Mouse (Mus musculus) layer of hippocampus, adult 8-10 months (tissue): ENCODE results near the gene Akr1b7. TPM values are rescaled to one million over a fixed set of nuclear protein-coding genes. Genes with fewer than 3 reads are reported as not detected.

ENCODE experiments used
- DNase-seq, 2 experiments: peaks; one replicate each; pipeline ENCODE4 v3.0.0; 2022; ENCODE audit warnings: low spot score in 2 of 2
- total RNA-seq, 4 experiments: library from RNA; stranded (reverse); gene quantifications; 2 replicates each; pipeline ENCODE4 v1.2.4; 2022

Gene Akr1b7
- total RNA-seq, 4 experiments from 2014 or later = 0.50 to 1.3 (median 1.1) TPM; not detected in 1

DNA sequence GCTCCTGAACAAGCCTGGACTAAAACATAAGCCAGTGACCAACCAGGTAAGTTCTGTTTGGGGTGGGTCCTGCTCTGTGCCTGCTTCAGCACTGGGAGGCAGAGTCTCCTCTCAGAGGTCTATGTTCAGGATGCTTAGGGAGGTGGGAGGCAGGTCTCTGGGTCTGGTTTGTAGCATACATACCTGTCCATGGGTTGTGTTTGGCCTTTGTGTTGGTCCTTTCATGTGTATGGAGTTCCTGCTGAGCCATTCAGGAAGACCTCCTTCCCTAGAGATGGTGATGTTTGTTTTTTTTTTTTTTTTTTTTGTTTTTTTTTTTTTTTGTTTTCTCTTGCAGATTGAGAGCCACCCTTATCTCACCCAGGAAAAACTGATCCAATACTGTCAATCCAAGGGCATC, 6.9 kb downstream of the Akr1b7 start:
- DNase-seq = no peak

DNA sequence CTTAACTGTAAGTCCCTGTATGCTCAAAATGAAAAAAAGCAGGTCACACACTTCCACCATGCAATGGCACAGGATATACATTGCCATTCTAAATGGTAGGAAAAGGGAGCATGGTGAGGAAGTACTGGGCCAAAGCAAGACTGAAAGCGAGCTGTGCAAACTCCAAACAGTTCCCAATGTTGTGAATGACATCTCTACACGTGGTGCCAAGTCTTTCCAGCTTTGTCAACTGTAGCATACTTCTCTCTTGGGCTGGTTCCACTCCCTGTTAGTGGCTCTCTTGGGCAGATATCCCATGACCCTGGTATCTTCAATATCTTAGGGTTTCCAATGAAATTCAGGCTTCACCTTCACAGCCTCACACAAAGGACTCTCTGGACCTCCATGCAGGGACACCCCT, 26.9 kb downstream of the Akr1b7 start:
- DNase-seq = no peak

DNA sequence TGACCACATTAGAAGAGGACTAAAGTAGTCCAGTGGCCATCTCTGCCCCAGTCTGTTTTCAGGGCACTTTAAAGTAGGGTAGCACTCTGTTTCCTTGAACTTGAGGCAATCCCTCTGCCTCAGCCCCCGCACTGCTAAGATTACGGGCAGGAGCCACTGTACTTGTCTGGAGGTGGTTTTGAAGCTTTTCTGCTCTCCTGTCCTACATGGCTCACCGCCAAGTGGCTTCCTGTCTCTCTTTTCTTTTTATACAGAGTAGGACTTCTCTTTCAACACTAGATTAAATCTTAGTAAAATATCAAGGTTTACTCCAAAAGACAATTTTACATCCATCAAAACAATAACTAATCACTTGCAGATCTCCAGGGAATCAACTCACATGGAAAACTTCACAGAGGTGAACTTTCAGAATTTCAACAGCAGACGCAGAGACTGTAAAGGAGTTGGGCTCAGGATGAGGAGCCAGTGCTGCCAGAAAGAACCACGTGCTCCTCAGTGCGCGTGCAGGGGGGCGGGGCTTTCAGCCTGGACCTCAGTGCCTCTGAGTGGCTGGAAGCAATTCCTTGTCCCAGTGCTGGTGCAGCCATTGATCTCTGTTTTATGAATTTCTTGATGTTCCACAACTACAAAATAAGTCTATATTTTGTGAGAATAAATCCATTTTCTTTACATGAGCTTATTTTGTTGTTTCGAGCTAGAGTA, 29.6 kb downstream of the Akr1b7 start:
- DNase-seq = no peak

DNA sequence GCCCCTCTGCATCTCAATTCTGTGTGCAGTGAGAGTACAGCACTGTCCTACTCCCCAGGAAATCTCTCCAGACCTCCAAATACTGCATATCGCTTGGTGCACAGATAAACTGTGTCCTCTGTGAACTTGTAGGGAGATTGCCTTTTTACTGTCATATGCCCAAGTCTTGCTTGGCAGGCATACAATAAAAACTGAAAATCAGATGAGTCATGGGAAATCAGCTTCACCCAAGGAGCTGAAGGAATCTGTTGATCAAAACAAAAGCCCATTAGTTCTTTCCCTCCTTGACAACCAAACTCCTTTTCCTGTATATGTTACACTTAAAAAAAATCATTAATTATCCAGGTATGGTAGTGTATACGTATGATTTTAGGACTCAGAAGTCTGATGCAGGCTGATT, 31.7 kb downstream of the Akr1b7 start:
- no peak for DNase-seq

DNA sequence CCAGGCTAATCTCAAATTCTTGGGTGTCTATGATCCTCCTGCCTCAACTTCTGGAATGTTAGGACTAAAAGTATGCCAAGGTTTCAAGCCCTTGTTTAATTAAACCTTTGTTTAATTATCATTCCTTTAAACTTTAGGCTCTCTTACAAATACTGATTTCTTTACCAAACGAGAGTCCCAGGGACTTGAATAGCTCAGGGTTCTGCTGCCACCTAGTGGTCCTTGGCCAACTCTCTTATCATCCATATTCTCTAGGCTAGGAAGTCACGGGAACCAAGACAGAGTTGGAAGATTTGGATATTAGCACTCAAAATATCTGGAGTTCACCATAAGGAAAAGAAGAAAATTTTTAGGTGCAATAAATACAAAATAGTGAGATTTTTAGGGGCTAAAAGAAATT, 35.8 kb downstream of the Akr1b7 start:
- peak; percentile 50 to 80 for DNase-seq

DNA sequence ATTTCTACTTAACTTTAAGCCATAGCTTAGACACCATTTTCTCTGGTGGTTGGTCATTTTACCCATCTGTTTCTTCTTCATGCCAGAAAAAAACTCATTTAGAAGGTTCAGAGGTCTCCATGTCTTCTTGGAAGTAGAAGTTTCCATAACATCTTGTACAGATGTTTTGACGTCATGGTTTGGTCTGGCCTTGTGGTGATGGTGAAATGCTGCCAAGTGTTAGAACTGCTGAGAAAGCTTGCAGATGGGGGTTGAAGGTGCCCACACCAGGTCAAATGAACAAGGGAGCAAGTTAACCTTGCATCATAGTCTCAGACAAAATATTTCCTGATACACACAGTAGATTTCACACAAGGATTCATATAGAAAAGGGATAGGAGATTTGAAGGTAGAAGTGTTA, 36.6 kb downstream of the Akr1b7 start:
- no peak for DNase-seq

DNA sequence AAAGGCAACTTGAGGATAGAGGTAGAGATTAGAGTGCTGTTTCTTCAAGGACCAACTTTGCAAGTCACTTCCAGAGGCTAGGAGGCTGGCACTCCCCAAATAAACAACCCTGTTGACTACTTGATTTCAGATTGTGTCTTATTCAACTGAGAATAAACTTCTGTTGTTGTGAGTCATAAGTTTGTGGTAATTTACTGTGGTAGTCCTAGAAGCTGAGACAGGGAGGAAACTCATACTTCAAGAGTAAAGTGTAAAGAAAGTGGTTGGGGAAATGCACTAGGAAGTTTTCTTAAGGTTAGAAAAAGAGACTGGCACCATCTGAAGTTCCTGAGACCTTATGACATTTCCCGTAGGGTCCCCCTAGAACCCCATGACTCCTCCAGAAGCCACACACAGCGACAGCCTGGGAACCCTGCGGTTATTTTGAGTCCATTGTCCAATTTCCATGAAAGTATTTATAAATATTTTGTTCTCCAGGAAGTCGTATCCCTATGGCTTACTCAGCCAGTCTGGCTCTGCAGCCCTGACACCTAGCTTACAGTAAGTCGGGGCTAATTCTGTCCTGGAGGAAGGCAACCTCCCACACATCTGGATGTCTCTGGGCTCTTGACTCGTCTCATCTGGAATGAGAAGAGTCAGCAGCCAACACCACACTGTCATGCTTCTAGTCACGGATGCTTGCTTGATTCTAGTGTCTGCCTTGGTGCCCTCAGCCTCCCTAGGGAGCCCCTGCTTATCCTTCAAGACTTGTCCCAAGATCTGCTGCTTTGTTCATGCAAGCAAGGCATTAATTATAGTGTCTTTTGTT, 41.0 kb downstream of the Akr1b7 start:
- DNase-seq = no peak

DNA sequence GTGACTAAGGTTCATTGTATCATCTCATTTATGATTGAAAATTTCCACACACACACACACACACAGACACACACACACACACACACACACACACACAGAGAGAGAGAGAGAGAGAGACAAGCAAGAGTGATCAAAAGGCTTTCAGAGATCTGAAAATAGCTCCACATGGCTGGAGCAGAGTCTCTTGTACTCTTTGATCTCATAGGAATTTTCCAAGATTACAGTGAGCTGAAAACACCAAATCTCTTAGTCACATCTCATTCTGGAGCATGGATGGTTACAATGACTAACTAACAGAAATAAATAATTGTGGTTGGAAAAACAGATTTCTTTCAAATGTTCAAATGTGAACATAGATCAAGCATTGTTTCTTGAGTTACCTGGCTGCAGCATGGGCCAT, 47.3 kb downstream of the Akr1b7 start:
- DNase-seq = no peak

DNA sequence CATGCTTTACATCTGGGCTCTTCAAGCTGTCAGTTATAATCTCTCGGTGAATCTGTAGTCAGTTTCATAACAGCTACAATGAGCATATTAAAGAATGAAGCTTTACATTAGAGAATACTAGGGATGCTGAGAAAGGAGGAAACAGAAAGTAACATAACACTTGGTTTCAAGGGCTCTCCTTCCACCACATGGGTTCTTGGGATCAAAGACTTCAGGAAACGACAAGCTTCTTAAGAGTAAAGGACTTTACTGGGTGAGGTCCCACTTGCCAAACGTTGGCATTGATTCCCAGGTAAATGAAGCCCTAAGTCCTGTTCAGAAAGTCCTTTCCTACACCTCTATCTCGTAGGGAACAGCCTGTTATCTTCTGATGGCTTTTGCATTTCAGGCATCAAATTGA, 48.5 kb downstream of the Akr1b7 start:
- DNase-seq = no peak

DNA sequence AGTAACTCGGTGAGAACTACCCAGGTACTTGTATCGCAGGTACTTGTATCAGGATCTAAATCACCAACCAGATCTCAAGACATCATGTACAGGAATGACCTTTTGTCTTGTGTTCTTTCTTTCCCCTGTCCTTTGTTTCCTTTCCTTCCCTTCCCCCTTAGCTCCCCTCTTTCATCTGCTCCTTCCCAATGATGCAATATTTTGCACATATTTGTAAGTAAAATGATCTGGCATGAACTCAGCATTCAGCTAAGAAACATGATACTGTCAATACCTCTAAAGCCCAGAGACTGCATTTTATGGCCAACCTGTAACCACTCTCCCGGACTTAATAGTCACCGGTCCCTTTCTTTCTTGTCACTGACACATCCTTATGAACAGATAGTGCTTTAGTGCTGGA, 51.4 kb downstream of the Akr1b7 start:
- no peak for DNase-seq

DNA sequence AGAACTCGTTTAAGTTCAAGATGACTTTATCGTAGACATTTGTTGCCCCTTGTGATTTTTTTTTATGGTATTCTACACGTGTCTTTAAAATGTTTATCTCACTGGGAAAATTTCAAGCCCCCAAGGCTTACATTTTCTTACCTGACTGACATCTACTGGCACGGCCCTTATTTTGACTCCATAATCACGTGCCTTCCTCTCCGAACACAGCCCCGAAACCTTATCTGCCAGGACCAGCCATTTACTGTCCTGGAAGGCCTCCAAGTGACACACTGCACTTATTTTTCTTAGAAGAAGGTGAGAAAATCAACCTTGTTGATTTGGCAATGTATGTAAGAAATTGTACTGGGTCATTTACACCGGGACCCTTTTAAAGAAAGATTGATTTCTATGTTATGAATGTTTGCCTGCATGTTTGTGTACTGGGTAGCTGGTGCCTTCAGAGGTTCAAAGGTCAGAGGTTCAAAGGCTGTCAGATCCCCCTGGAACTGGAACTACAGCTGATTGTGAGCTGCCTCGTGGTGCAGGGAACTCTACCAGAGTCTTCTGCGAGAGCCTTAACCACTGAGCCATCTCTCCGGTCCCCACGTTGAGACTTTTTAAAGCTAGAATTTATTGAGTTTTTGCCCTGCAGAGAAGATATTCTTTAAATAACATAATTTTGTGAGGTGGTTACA, 59.4 kb downstream of the Akr1b7 start:
- no peak for DNase-seq

Other genes with a start within 250 kb of the Akr1b7 start
- 10 to 100 TPM; 58.5 to 67.9 (median 66.1) TPM for gene Slc35b4, start 235.2 kb upstream of the Akr1b7 start, total RNA-seq
- gene Akr1b3, start 94.9 kb upstream of the Akr1b7 start, total RNA-seq = 10 to 100 TPM; 44.6 to 55.6 (median 48.9) TPM
- gene Akr1b8, start 58.2 kb upstream of the Akr1b7 start, total RNA-seq = 1 to 10 TPM in 2 of 4 experiments, under 1 TPM in 2; 0.35 to 3.3 (median 1.4) TPM
- 10 to 100 TPM; 27.6 to 30.6 (median 29.2) TPM for gene Akr1b10, start 28.1 kb upstream of the Akr1b7 start, total RNA-seq
- gene Bpgm, start 63.9 kb downstream of the Akr1b7 start, total RNA-seq = 10 to 100 TPM; 63.6 to 68.3 (median 66.9) TPM
- gene Cald1, start 186.2 kb downstream of the Akr1b7 start, total RNA-seq = 10 to 100 TPM; 28.3 to 38.6 (median 29.0) TPM